11 mouse cellular contexts compared by ENCODE assay signal in the genomic region with DNA sequence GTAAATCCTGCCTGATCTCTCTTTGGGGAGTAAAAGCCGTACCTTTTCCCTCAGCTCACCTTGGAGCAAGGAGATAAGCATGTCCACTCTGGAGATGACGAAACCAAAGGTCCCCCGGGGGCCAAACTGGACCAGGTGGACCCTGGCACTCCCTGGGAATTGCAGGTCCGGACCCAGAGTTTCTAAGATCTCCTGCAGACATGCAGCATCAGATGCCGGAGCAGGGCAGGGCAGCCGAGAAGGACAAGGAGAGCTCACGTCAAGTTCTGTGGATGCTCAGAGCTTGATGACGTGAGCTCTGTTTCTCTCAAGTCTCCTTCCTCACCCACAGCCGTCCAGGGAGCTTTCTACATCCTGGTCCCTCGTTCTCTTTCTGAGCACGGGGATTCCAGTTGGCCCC.
"Had no signal": no experiment of that assay in that cellular context is flagged by ENCODE, and none has a peak within 500 bp of the region (broad histone marks: within the 10 kb centered on the region; RNA-seq: fewer than 3 reads in every experiment).

No protein-coding gene starts in this region.

- DNase-seq: left cerebral cortex, postnatal 4 days; liver; liver, embryonic 13.5 days; liver, postnatal 0 days; lung, adult 18-20 months; lung, adult 2 months; lung, embryonic 14.5 days; lung, postnatal 10 days; lung, postnatal 14 days; lung, postnatal 36 days; midbrain, embryonic 14.5 days had no signal
